Mouse (Mus musculus) forebrain, embryonic 11.5 days (tissue): ENCODE results near the gene Map4k2. TPM values are rescaled to one million over a fixed set of nuclear protein-coding genes. Genes with fewer than 3 reads are reported as not detected.

ENCODE experiments used
- ATAC-seq: fragments of 200-750 bp; cut with Nextera tagmentation; replicated peaks from 2 replicates; pipeline ENCODE4 v1.8.0; 2017; ENCODE audit warnings: moderate TSS enrichment; ENCODE audit not compliant: low FRiP score
- DNase-seq: peaks from one replicate; pipeline ENCODE4 v3.0.0-alpha.2; 2017; ENCODE audit warnings: low spot score
- H3K27ac ChIP-seq: fragments of 300-500 bp; sonication (generic); 2 replicates; pipeline ENCODE4 v1.5.1; 2014; ENCODE audit warnings: low read depth, low read length
- H3K27me3 ChIP-seq: fragments of 300-500 bp; sonication (generic); 2 replicates; pipeline ENCODE4 v1.6.1; 2014; ENCODE audit warnings: mild to moderate bottlenecking, low read length, mixed read lengths; ENCODE audit not compliant: control insufficient read depth, insufficient read depth
- H3K36me3 ChIP-seq: fragments of 300-500 bp; sonication (generic); 2 replicates; pipeline ENCODE4 v1.6.1; 2014; ENCODE audit warnings: mild to moderate bottlenecking, low read length, moderate library complexity, mixed read lengths; ENCODE audit not compliant: control insufficient read depth, insufficient read depth
- H3K4me1 ChIP-seq: fragments of 300-500 bp; sonication (generic); replicated peaks from 2 replicates; pipeline ENCODE4 v1.6.1; 2014; ENCODE audit warnings: low read length, mixed read lengths; ENCODE audit not compliant: control insufficient read depth, insufficient read depth
- H3K4me2 ChIP-seq: fragments of 300-500 bp; sonication (generic); 2 replicates; pipeline ENCODE4 v1.6.1; 2014; ENCODE audit warnings: low read depth, mild to moderate bottlenecking, low read length, moderate library complexity, mixed read lengths; ENCODE audit not compliant: severe bottlenecking
- H3K4me3 ChIP-seq: fragments of 300-500 bp; sonication (generic); 2 replicates; pipeline ENCODE4 v1.5.1; 2014; ENCODE audit warnings: low read depth, low read length
- H3K9ac ChIP-seq: fragments of 300-500 bp; sonication (generic); 2 replicates; pipeline ENCODE4 v1.6.1; 2014; ENCODE audit warnings: low read length
- H3K9me3 ChIP-seq: fragments of 300-500 bp; sonication (generic); 2 replicates; pipeline ENCODE4 v1.6.1; 2016; ENCODE audit warnings: low read length, mixed read lengths; ENCODE audit not compliant: control insufficient read depth
- WGBS: fragments of 180-500 bp; shearing (Covaris S2); extraction: QIAGEN DNeasy Blood & Tissue Kit; methylation state at CpG from one replicate; pipeline ENCODE4 v1.1.7; 2014; 5-methylcytosine and 5-hydroxymethylcytosine counted together
- polyA plus RNA-seq: library from polyadenylated mRNA; unstranded; fragments of >200 nt; fragmentation: Nextera tagmentation; extraction: Ambion mirVana; gene quantifications from 2 replicates; pipeline ENCODE4 v1.2.1, GENCODE M21; 2014

Gene Map4k2
- polyA plus RNA-seq, 1 experiment from 2014 or later: 13.7 TPM

DNA sequence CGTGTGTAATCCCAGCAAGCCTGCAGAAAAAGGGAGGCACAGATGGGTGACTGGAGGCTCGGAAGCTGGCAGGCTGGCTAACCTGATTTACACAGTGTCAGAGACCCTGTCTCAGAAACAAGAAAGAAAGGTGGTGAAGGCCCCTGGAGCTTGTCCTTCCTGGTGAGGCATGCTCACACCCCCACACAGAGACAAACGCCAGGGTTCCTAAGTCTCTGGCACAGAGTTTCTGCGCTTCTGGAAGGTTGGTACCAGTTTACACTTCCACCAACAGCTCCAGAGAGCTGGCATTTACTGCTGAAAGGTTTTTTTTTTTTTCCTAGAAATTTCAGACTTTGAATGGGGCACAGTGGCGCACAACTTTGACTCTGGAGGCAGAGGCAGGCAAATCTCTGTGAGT is 55.3 kb downstream of the Map4k2 start:
- 90% methylated on average over 5 of the region's 5 CpGs for WGBS
- no peak for DNase-seq
- Histone ChIP-seq H3K9me3 (no peaks in the 10 kb centered on the region), H3K4me1 (peaks cover 10% of the 10 kb centered on the region), H3K4me3 (no peak overlapping the region), H3K27me3 (peaks cover 14% of the 10 kb centered on the region), H3K4me2 (no peak overlapping the region), H3K9ac (no peak overlapping the region), H3K36me3 (no peaks in the 10 kb centered on the region), H3K27ac (no peak overlapping the region)
- no peak for ATAC-seq

DNA sequence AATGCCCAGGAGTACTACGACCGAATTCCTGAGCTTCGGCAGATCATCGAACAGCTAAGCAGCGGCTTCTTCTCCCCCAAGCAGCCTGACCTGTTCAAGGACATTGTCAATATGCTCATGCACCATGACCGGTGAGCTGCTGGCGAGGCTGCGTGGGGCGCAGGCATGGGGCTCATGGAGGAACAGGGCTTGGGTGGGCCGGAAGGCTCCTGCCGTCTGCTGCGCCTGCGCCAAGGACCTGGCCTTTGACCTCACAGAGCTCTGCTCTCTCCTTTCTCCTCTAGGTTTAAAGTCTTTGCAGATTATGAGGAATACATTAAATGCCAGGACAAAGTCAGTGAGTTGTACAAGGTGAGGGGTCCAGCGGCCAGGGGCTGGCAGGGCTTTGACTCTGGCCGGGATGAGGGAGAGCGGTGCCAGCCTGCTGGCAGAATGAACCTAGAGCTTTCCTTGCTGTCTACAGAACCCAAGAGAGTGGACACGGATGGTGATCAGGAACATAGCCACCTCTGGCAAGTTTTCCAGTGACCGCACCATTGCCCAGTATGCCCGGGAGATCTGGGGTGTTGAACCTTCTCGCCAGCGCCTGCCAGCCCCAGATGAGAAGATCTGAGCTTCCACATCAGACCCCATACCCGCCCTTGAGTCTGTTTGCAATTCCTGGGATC is 56.8 kb downstream of the Map4k2 start:
- ATAC-seq (no peak), DNase-seq (no peak)
- H3K4me3 ChIP-seq: no peak overlapping the region
- WGBS: 86% methylated on average over 22 of the region's 22 CpGs
- H3K27ac ChIP-seq: no peak overlapping the region
- H3K4me2 ChIP-seq: no peak overlapping the region
- H3K9me3 ChIP-seq: no peaks in the 10 kb centered on the region
- H3K9ac ChIP-seq: no peak overlapping the region
- H3K36me3 ChIP-seq: no peaks in the 10 kb centered on the region
- H3K27me3 ChIP-seq: peaks cover 16% of the 10 kb centered on the region
- H3K4me1 ChIP-seq: peaks cover 17% of the 10 kb centered on the region

DNA sequence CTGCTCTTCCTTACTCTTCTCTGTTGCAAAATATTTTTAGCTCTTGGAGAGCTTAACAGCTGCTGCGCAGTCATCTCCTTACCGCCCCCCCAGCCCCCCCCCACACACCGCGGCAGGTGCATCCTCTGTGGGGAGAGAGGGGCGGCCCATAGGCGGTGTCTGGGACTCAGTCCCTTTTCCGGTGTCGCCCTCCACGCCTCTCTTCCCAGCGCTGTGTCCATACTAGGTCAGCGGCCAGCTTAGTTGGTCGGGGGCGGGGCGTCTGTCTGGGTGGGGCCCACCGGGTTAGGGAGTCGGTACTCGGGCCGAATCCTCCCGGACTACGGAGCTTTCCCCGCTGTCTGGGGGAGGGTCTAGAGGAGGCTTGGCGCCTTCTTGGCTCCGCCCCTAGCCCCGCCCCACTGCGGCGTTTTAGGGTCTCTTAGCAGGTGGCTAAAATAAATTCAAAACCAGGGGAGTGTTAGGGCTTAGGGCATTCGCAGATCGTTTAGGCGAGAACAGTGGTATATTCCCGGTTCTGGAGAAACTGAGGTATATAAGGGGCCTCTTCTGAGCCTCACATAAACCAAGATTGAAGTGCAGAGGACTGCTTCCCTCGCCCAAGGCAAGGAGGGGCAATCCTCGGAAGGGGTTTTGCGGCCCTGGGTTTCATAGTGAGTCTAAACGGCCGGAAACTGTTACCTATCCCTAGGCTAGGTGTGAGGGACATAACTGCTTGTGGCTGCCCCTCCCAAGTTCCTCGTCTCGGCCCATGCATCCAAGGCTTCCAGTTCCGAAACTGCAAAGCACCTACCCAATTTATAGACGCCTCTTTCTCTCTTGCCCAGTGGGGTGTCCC is 57.7 kb downstream of the Map4k2 start:
- no peak overlapping the region for H3K27ac ChIP-seq
- H3K27me3 ChIP-seq: peaks cover 16% of the 10 kb centered on the region
- H3K36me3 ChIP-seq: no peaks in the 10 kb centered on the region
- no peaks in the 10 kb centered on the region for H3K9me3 ChIP-seq
- DNase-seq (peak; percentile 80), ATAC-seq (peak; percentile 62)
- peak overlapping the region; percentile 74 for H3K9ac ChIP-seq
- peak overlapping the region; percentile 100 for H3K4me2 ChIP-seq
- under 1% methylated on average over 38 of the region's 39 CpGs for whole genome bisulfite sequencing
- H3K4me1 ChIP-seq: peaks cover 17% of the 10 kb centered on the region
- peak overlapping the region; percentile 63 for H3K4me3 ChIP-seq

DNA sequence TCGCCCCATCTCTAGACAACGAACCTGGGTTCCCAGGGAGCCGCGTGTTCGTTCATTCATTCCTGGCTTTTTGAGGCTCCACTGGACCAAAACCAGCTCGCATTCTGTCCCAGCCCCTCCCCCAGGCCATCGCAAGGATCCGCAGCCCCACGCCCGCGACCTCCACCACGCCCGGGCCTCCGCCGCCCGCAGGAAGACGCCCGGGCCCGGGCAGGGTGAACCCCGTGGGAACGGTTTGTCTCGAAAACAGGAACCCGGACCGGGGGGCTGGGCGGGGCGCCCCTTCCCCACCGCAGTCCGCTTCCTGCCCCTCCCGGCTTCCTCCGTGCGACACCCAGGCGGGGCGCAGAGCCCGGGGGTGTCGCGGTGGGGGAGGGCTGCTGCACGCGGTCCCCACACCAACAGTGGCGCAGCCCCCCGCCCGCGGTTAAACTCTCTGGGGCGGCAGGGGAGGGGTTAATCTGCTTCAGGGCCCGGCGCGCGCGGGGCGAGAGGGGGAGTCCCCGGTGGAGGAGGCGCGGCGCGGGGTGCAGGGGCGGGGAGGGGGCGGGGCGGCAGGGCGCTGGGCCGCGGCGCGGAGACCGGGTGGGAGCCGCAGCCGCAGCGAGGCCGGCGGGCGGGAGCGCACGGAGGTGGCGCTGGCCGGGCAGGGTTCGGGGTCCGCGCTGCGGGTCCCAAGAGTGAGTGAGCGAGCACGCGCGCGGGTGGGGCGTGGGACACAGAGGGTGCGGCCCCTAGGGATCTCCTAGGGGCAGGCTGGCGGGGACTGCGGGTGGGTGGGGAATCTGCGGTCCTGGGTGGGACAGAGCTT is 58.6 kb downstream of the Map4k2 start, which contains the start of gene Rasgrp2:
Gene Rasgrp2 (plus strand): TSS at position 56 of the 811 bp plus-strand sequence.
- peak within 1 kb of the TSS; percentile 74 for H3K9ac ChIP-seq
- no peaks in the 10 kb centered on the region for H3K36me3 ChIP-seq
- WGBS: under 1% methylated on average over 80 of the region's 87 CpGs
- ATAC-seq (peak; percentile 18), DNase-seq (peak; percentile 78)
- peaks cover 17% of the 10 kb centered on the region for H3K4me1 ChIP-seq
- H3K27ac ChIP-seq: no peak within 1 kb of the TSS
- peak within 1 kb of the TSS; percentile 63 for H3K4me3 ChIP-seq
- H3K27me3 ChIP-seq: peaks cover 16% of the 10 kb centered on the region
- H3K9me3 ChIP-seq: no peaks in the 10 kb centered on the region
- peak within 1 kb of the TSS; percentile 100 for H3K4me2 ChIP-seq

DNA sequence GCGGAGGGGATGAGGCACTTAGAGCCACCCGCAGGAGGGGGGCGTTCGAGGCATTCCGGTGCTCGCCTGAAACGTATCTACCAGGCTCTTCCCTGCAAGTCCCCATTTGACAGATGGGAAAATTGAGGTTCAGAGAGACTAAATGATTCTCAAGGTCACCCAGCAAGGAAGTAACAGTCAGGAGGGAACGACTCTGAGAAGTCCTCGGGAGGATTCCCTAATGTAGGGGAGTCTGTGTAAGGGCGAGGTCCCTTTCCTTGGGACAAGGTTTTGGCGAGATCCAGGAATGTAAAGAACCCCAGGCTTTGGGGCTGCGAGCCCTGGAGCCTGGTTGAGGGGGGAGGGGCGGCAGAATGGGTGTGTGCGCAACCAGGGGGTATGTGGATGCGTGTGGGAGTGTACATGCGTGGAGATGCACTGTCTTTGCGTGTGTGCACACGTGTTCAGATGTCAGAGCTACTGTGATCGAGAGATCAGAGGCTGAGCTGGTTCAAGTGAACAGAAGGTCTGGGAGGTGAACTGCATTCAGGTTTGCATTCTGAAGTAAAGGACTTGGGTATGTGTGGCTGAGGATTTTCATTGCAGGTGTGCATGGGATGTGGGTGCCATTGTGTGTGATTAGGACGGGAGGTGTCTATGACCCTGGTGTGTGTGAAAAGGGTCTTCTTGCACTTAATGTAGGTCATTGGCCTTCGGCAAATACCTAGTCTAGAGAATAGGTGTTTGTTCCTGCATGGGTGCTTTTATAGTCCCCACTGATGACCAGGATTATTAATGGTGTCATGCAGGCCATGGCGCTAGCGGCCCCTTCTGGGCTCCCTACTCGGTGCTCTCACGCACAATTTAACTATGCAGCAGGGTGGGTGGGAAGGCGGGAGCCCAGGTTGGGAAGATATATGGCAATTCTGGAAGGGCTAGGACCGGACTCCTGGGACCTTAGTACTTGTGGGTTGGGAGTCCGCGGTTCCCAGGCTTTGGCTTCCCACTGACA is 59.5 kb downstream of the Map4k2 start:
- no peak for DNase-seq
- H3K4me1 ChIP-seq: peaks cover 17% of the 10 kb centered on the region
- peaks cover 16% of the 10 kb centered on the region for H3K27me3 ChIP-seq
- peak overlapping the region; percentile 100 for H3K4me2 ChIP-seq
- ATAC-seq: no peak
- peak overlapping the region; percentile 63 for H3K4me3 ChIP-seq
- no peak overlapping the region for H3K27ac ChIP-seq
- H3K9me3 ChIP-seq: no peaks in the 10 kb centered on the region
- H3K36me3 ChIP-seq: no peaks in the 10 kb centered on the region
- H3K9ac ChIP-seq: peak overlapping the region; percentile 74
- WGBS: 2% methylated on average over 29 of the region's 29 CpGs

- Histone ChIP-seq H3K4me3 (peak overlapping the region; percentile 22; the same call in 1 of the 2 replicates), H3K36me3 (no peaks in the 10 kb centered on the region), H3K9me3 (no peaks in the 10 kb centered on the region), H3K4me1 (peaks cover 17% of the 10 kb centered on the region), H3K9ac (peak overlapping the region; percentile 32), H3K27ac (no peak overlapping the region), H3K27me3 (peaks cover 16% of the 10 kb centered on the region), H3K4me2 (peak overlapping the region; percentile 58)
- DNase-seq (peak; percentile 88), ATAC-seq (peak; percentile 8; the same call in 1 of the 2 replicates)
- WGBS: 0% methylated on average over 30 of the region's 32 CpGs
These were observed 60.3 kb downstream of the Map4k2 start for GRCm38 (mm10) chr19:6401131-6401815.

DNA sequence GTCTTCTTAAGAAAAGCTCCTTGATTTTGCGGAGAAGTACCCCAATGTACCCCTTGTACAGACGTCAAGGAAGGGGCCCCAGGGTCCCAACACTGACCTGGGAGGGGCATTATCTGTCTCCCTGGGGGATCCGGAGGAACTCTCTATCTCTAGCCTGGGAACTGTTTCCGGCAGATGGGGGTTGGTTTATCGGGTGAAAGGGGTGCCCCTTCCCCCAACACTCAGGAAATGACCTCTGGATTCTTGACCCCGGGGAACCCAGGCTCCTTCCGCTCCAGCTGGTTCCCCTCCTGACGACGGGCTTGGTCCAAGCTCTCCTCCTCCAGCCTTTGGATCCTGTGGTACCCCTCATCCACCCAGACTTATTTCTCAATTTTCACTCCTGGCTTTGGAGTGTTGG is 61.0 kb downstream of the Map4k2 start:
- Histone ChIP-seq H3K9ac (peak overlapping the region; percentile 32; the same call in 1 of the 2 replicates), H3K4me2 (peak overlapping the region; percentile 58; the same call in 1 of the 2 replicates), H3K36me3 (no peaks in the 10 kb centered on the region), H3K4me1 (peaks cover 17% of the 10 kb centered on the region), H3K27ac (no peak overlapping the region), H3K4me3 (peak overlapping the region; percentile 22; the same call in 1 of the 2 replicates), H3K9me3 (no peaks in the 10 kb centered on the region), H3K27me3 (peaks cover 16% of the 10 kb centered on the region)
- DNase-seq (no peak), ATAC-seq (no peak)
- WGBS: 16% methylated on average over 9 of the region's 9 CpGs
